Mouse (Mus musculus) E14TG2a.4 (cell line): ENCODE data around the gene Furin.

ENCODE experiments used
- CTCF ChIP-seq: conservative IDR thresholded peaks from 2 replicates; pipeline ENCODE4 v1.5.1; 2014; ENCODE audit warnings: low read length
- NANOG ChIP-seq: IDR thresholded peaks from 2 replicates; pipeline ENCODE4 v1.6.1; 2014; ENCODE audit warnings: borderline replicate concordance, low read length, mixed read lengths

- no peak for TF ChIP-seq CTCF
- no peak for TF ChIP-seq NANOG
Observed at GRCm38 (mm10) chr7:80440685-80441084, 35.4 kb upstream of the Furin start.
